Mouse (Mus musculus) embryonic facial prominence, embryonic 10.5 days (tissue): ENCODE data around the gene Dhx58. TPM values are rescaled to one million over a fixed set of nuclear protein-coding genes. Genes with fewer than 3 reads are reported as not detected.
A peak's percentile ranks its signal among the peaks of the same experiment; 100 is the strongest.

Experiments used
- DNase-seq: peaks from one replicate; pipeline ENCODE4 v3.0.0-alpha.2; 2017; ENCODE audit warnings: low spot score
- H3K27ac ChIP-seq: fragments of 300-500 bp; sonication (generic); replicated peaks from 2 replicates; pipeline ENCODE4 v1.5.1; 2016; ENCODE audit warnings: mild to moderate bottlenecking
- H3K27me3 ChIP-seq: fragments of 300-500 bp; sonication (generic); replicated peaks from 2 replicates; pipeline ENCODE4 v1.6.1; 2016; ENCODE audit warnings: low read depth, mild to moderate bottlenecking; ENCODE audit not compliant: poor library complexity, severe bottlenecking
- H3K36me3 ChIP-seq: fragments of 300-500 bp; sonication (generic); replicated peaks from 2 replicates; pipeline ENCODE4 v1.6.1; 2016; ENCODE audit warnings: mild to moderate bottlenecking, moderate library complexity
- H3K4me1 ChIP-seq: fragments of 300-500 bp; sonication (generic); 2 replicates; pipeline ENCODE4 v1.6.1; 2016
- H3K4me3 ChIP-seq: fragments of 300-500 bp; sonication (generic); 2 replicates; pipeline ENCODE4 v1.5.1; 2016; ENCODE audit warnings: mild to moderate bottlenecking, moderate library complexity
- H3K9me3 ChIP-seq: fragments of 300-500 bp; sonication (generic); 2 replicates; pipeline ENCODE4 v1.6.1; 2016; ENCODE audit warnings: mild to moderate bottlenecking
- WGBS: fragments of 180-500 bp; shearing (Covaris S2); methylation state at CpG from one replicate; pipeline ENCODE4 v1.1.7; 2016; 5-methylcytosine and 5-hydroxymethylcytosine counted together
- polyA plus RNA-seq: library from polyadenylated mRNA; unstranded; fragments of >200 nt; fragmentation: Nextera tagmentation; extraction: Ambion mirVana; gene quantifications from 2 replicates; pipeline ENCODE4 v1.2.1, GENCODE M21; 2016

The Dhx58 gene
- polyA plus RNA-seq, 1 experiment from 2014 or later, result 3.3 TPM

DNA sequence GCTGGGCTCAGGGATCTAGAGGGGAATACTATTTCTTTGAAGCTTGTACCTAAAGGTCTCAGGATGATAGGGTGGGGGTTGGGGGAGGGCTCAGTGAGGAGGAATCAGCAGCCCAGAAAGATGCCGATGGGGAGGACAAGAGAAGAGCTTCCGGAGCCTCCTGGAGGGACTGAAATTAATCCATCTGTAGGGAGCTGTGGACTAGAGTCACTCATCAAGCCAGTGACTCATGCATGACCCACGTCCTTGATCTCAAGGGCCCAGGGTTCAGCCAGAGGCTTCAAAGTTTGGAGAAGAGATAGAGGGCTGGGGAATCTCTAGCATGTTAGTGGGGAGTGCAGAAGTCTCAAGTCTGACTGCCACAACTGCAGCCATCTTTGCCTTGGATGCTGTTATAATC lies 52.3 kb downstream of the Dhx58 start:
- no peak overlapping the region for H3K27ac ChIP-seq

DNA sequence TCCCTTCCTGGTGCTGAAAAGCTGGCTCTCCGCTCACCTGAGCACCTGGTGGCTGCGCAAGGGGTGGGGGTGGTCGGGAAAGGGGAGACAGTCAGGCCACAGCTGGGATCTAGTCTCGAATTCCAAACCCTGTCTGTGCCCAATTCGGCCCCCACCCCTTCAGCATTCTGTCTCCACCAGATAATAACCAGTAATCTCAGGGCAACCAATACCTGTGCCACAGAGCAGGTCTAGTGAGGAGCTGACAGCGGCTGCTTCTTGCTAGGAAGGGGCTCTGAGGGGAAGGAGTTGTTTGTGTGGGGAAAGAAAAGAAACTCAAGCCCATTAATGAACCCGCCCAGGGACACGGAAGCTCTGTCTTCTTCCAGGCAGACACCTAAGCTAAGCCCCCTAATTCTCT lies 52.9 kb downstream of the Dhx58 start:
- DNase-seq, result no peak
- H3K9me3 ChIP-seq, result no peaks in the 10 kb centered on the region
- H3K4me3 ChIP-seq, result no peak overlapping the region
- H3K27ac ChIP-seq, result no peak overlapping the region
- peaks cover 33% of the 10 kb centered on the region for H3K4me1 ChIP-seq
- no peaks in the 10 kb centered on the region for H3K36me3 ChIP-seq
- 13% methylated on average over 8 of the region's 8 CpGs for WGBS
- H3K27me3 ChIP-seq, result peaks cover 45% of the 10 kb centered on the region

More for the DNA sequence above, 52.3 kb downstream of the Dhx58 start:
- H3K4me3 ChIP-seq, result no peak overlapping the region
- 21% methylated on average over 3 of the region's 3 CpGs for WGBS
- no peaks in the 10 kb centered on the region for H3K36me3 ChIP-seq
- H3K9me3 ChIP-seq, result no peaks in the 10 kb centered on the region
- peaks cover 50% of the 10 kb centered on the region for H3K27me3 ChIP-seq
- no peak for DNase-seq
- peaks cover 38% of the 10 kb centered on the region for H3K4me1 ChIP-seq

DNA sequence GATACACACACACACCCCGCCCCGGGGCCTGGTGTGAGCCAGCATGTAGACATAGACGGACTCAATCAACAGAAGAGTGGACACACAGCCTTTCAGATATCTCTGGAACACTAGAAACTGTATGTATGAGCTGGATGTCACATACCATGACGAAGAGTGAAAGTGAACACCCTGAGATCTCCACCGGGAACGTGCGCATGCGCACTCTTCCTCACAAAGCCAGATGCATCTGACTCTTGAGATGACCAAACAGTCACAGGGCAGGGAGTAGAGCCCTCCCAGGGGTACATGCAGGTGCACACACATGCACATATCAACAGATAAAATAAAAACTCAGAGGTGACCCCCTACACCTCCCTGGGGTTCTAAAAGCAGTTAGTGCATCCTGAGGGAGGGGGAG lies 55.7 kb downstream of the Dhx58 start:
- 89% methylated on average over 8 of the region's 8 CpGs for WGBS
- Histone ChIP-seq H3K9me3 (no peaks in the 10 kb centered on the region), H3K27me3 (peaks cover 60% of the 10 kb centered on the region), H3K36me3 (no peaks in the 10 kb centered on the region), H3K27ac (no peak overlapping the region), H3K4me1 (peaks cover 25% of the 10 kb centered on the region), H3K4me3 (no peak overlapping the region)
- no peak for DNase-seq

DNA sequence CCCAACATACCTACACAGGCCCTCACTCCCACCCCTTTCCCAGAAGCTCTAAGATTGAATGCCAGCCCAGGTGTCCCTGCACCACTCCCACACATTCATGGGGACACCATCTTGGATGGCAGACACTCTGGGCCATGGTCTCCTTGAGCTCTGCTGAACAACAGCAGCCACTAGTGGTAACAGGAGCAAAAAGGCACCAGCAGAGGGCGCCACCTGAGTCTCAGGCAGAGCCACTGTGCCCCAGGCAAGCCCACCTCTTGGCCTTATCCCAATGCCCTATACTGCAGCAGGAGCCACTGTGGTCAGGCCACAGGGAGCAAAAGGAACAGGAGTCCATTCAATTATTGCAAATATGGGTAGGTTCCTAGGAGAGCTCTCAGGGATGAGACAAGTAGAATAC lies 57.8 kb downstream of the Dhx58 start:
- peaks cover 69% of the 10 kb centered on the region for H3K27me3 ChIP-seq

More for the DNA sequence above, 57.8 kb downstream of the Dhx58 start:
- no peak overlapping the region for H3K27ac ChIP-seq
- no peaks in the 10 kb centered on the region for H3K9me3 ChIP-seq
- no peaks in the 10 kb centered on the region for H3K36me3 ChIP-seq
- WGBS, result 19% methylated on average over 1 of the region's 1 CpGs
- peak; percentile 70 for DNase-seq
- H3K4me1 ChIP-seq, result peaks cover 15% of the 10 kb centered on the region
- no peak overlapping the region for H3K4me3 ChIP-seq

Other genes starting within 250 kb of the Dhx58 start
- 7.4 and 8.5 TPM in 2 replicates for gene Klhl11, start 231.5 kb downstream of the Dhx58 start, polyA plus RNA-seq
- gene Acly, start 176.3 kb downstream of the Dhx58 start, polyA plus RNA-seq, result 291 and 321 TPM in 2 replicates
- 1.4 and 1.7 TPM in 2 replicates for gene Ttc25, start 158.7 kb downstream of the Dhx58 start, polyA plus RNA-seq
- gene Cnp, start 129.4 kb downstream of the Dhx58 start, polyA plus RNA-seq, result 21.3 and 25.1 TPM in 2 replicates
- 77.2 and 81.4 TPM in 2 replicates for gene Nkiras2, start 85.0 kb downstream of the Dhx58 start, polyA plus RNA-seq
- gene Dnajc7, start 84.1 kb downstream of the Dhx58 start, polyA plus RNA-seq, result 272 and 279 TPM in 2 replicates
- 1.2 TPM in 2 replicates for gene Zfp385c, start 11.8 kb downstream of the Dhx58 start, polyA plus RNA-seq
- gene Kat2a, start 8.2 kb upstream of the Dhx58 start, polyA plus RNA-seq, result 72.4 and 80.6 TPM in 2 replicates
- gene Hspb9, start 9.6 kb upstream of the Dhx58 start, polyA plus RNA-seq, result 0.56 TPM in 1 of 2 replicates, not detected in the other
- 13.0 and 13.1 TPM in 2 replicates for gene Rab5c, start 33.9 kb upstream of the Dhx58 start, polyA plus RNA-seq
- 0.64 and 0.71 TPM in 2 replicates for gene Kcnh4, start 55.7 kb upstream of the Dhx58 start, polyA plus RNA-seq
- gene Hcrt, start 58.7 kb upstream of the Dhx58 start, polyA plus RNA-seq, result not detected in 2 replicates
- 3.3 and 3.7 TPM in 2 replicates for gene Ghdc, start 66.7 kb upstream of the Dhx58 start, polyA plus RNA-seq
- gene Stat5b, start 146.5 kb upstream of the Dhx58 start, polyA plus RNA-seq, result 14.4 and 14.9 TPM in 2 replicates
- gene Stat5a, start 155.1 kb upstream of the Dhx58 start, polyA plus RNA-seq, result 1.7 and 1.9 TPM in 2 replicates
- 22.5 and 22.8 TPM in 2 replicates for gene Stat3, start 235.3 kb upstream of the Dhx58 start, polyA plus RNA-seq